Mouse (Mus musculus): ENCODE data around the gene Fxyd3. TPM values are rescaled to one million over a fixed set of nuclear protein-coding genes. Genes with fewer than 3 reads are reported as not detected.
A peak's percentile ranks its signal among the peaks of the same experiment; 100 is the strongest.

The Fxyd3 gene
- total and polyA plus RNA-seq, 2 experiments = 0.46 to 0.50 TPM

DNA sequence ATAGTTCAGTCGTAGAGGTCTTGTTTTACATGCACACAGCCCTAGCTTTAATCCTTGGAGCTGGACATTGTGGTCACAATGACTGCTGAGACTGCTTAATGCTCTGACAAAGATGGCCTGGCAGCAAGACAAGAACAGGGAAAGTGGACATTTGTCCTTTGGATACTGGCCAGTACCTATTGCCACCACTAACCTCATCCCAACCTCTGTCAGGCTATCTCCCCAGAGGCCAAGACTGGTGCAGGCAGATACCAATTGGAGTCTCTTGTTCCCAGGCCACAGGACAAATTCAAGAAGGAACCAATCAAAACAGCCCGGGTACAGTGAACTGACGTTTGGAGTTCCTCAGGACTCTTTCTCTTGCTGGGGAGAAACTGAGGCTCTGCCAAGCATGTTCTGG lies 11.7 kb upstream of the Fxyd3 start:
- Histone ChIP-seq H3K4me1 (ENCODE audit: control insufficient read depth, insufficient read depth, low read length) (peaks cover 26% of the 10 kb centered on the region), H3K27me3 (ENCODE audit: control insufficient read depth, insufficient read depth, low read length) (no peaks in the 10 kb centered on the region), H3K9ac (ENCODE audit: low read depth, low read length) (no peak overlapping the region), H3K36me3 (ENCODE audit: control insufficient read depth, insufficient read depth, low read length) (no peaks in the 10 kb centered on the region), H3K79me2 (ENCODE audit: control insufficient read depth, insufficient read depth, low read length) (no peaks in the 10 kb centered on the region), H3K27ac (replicated peaks; ENCODE audit: insufficient read depth, low read depth, low read length) (peak overlapping the region; percentile 5; the same call in 1 of the 2 replicates), H3K4me3 (ENCODE audit: insufficient read depth, low read depth, low read length) (no peak overlapping the region)
- peak; percentile 94 for DNase-seq (ENCODE audit: extremely low read depth, low read depth, low spot score)
- 26% methylated on average over 3 of the region's 3 CpGs for WGBS
- TF ChIP-seq POLR2A (IDR thresholded peaks at IDR 0.05; ENCODE audit: extremely low read depth, insufficient read depth, low read length) (no peak), CTCF (IDR thresholded peaks at IDR 0.05; ENCODE audit: low read depth, low read length) (no peak)

GRCm38 (mm10) chr7:31087262-31087661 lies 10.8 kb upstream of the Fxyd3 start:
- no peaks in the 10 kb centered on the region for H3K27me3 ChIP-seq (ENCODE audit: control insufficient read depth, insufficient read depth, low read length)
- H3K36me3 ChIP-seq (ENCODE audit: control insufficient read depth, insufficient read depth, low read length) = no peaks in the 10 kb centered on the region
- no peaks in the 10 kb centered on the region for H3K79me2 ChIP-seq (ENCODE audit: control insufficient read depth, insufficient read depth, low read length)
- TF ChIP-seq CTCF (IDR thresholded peaks at IDR 0.05; ENCODE audit: low read depth, low read length) = no peak
- TF ChIP-seq POLR2A (IDR thresholded peaks at IDR 0.05; ENCODE audit: extremely low read depth, insufficient read depth, low read length) = no peak
- no peak overlapping the region for H3K9ac ChIP-seq (ENCODE audit: low read depth, low read length)
- no peak overlapping the region for H3K27ac ChIP-seq (replicated peaks; ENCODE audit: insufficient read depth, low read depth, low read length)
- peaks cover 30% of the 10 kb centered on the region for H3K4me1 ChIP-seq (ENCODE audit: control insufficient read depth, insufficient read depth, low read length)
- no peak for DNase-seq (ENCODE audit: extremely low read depth, low read depth, low spot score)
- 62% methylated on average over 2 of the region's 2 CpGs for WGBS
- H3K4me3 ChIP-seq (ENCODE audit: insufficient read depth, low read depth, low read length) = no peak overlapping the region

GRCm38 (mm10) chr7:31086175-31086755 lies 9.8 kb upstream of the Fxyd3 start:
- WGBS = 96% methylated on average over 9 of the region's 9 CpGs
- no peak overlapping the region for H3K27ac ChIP-seq (replicated peaks; ENCODE audit: insufficient read depth, low read depth, low read length)
- H3K36me3 ChIP-seq (ENCODE audit: control insufficient read depth, insufficient read depth, low read length) = no peaks in the 10 kb centered on the region
- no peaks in the 10 kb centered on the region for H3K27me3 ChIP-seq (ENCODE audit: control insufficient read depth, insufficient read depth, low read length)
- DNase-seq (ENCODE audit: extremely low read depth, low read depth, low spot score) = no peak
- TF ChIP-seq POLR2A (IDR thresholded peaks at IDR 0.05; ENCODE audit: extremely low read depth, insufficient read depth, low read length) (no peak), CTCF (IDR thresholded peaks at IDR 0.05; ENCODE audit: low read depth, low read length) (no peak)
- H3K4me1 ChIP-seq (ENCODE audit: control insufficient read depth, insufficient read depth, low read length) = peaks cover 30% of the 10 kb centered on the region
- H3K79me2 ChIP-seq (ENCODE audit: control insufficient read depth, insufficient read depth, low read length) = no peaks in the 10 kb centered on the region
- no peak overlapping the region for H3K4me3 ChIP-seq (ENCODE audit: insufficient read depth, low read depth, low read length)
- no peak overlapping the region for H3K9ac ChIP-seq (ENCODE audit: low read depth, low read length)

- Histone ChIP-seq H3K27me3 (ENCODE audit: control insufficient read depth, insufficient read depth, low read length) (no peaks in the 10 kb centered on the region), H3K4me3 (ENCODE audit: insufficient read depth, low read depth, low read length) (no peak overlapping the region), H3K36me3 (ENCODE audit: control insufficient read depth, insufficient read depth, low read length) (no peaks in the 10 kb centered on the region), H3K4me1 (ENCODE audit: control insufficient read depth, insufficient read depth, low read length) (peaks cover 33% of the 10 kb centered on the region), H3K9ac (ENCODE audit: low read depth, low read length) (no peak overlapping the region), H3K27ac (replicated peaks; ENCODE audit: insufficient read depth, low read depth, low read length) (0 out of 2 replicates have a peak overlapping the region, but pooled peaks have one; percentile 4), H3K79me2 (ENCODE audit: control insufficient read depth, insufficient read depth, low read length) (no peaks in the 10 kb centered on the region)
- no peak for DNase-seq (ENCODE audit: extremely low read depth, low read depth, low spot score)
- TF ChIP-seq POLR2A (IDR thresholded peaks at IDR 0.05; ENCODE audit: extremely low read depth, insufficient read depth, low read length) (no peak), CTCF (IDR thresholded peaks at IDR 0.05; ENCODE audit: low read depth, low read length) (no peak)
- WGBS = 52% methylated on average over 3 of the region's 3 CpGs
Measured at GRCm38 (mm10) chr7:31085171-31085570, 8.7 kb upstream of the Fxyd3 start.

DNA sequence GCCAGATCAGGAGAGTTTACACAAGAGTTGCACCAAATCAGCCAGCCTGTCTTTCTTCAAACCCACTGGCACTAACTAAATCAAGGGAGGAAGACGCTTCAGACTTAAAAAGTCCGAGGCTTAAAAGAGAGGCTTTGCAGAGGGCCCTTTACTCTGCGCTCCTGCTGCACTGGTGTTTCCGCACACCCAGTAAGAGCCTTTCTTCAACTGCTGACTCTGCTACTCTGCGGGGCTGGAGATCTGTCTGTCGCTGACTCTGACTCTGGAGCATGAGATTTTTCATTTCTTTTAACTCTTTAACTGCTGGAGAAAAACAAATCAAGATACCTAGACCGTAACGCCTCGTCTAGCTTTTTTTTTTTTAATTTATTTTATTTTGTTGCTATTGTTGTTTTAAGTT lies 7.6 kb upstream of the Fxyd3 start:
- no peak overlapping the region for H3K4me3 ChIP-seq (ENCODE audit: insufficient read depth, low read depth, low read length)
- no peak for TF ChIP-seq CTCF (IDR thresholded peaks at IDR 0.05; ENCODE audit: low read depth, low read length)
- no peak for TF ChIP-seq POLR2A (IDR thresholded peaks at IDR 0.05; ENCODE audit: extremely low read depth, insufficient read depth, low read length)
- H3K4me1 ChIP-seq (ENCODE audit: control insufficient read depth, insufficient read depth, low read length) = peaks cover 38% of the 10 kb centered on the region
- H3K9ac ChIP-seq (ENCODE audit: low read depth, low read length) = no peak overlapping the region; the same call in 1 of the 2 replicates
- DNase-seq (ENCODE audit: extremely low read depth, low read depth, low spot score) = peak; percentile 67
- WGBS = 44% methylated on average over 9 of the region's 9 CpGs
- H3K27ac ChIP-seq (replicated peaks; ENCODE audit: insufficient read depth, low read depth, low read length) = peak overlapping the region; percentile 56; the same call in 1 of the 2 replicates
- no peaks in the 10 kb centered on the region for H3K79me2 ChIP-seq (ENCODE audit: control insufficient read depth, insufficient read depth, low read length)
- no peaks in the 10 kb centered on the region for H3K27me3 ChIP-seq (ENCODE audit: control insufficient read depth, insufficient read depth, low read length)
- no peaks in the 10 kb centered on the region for H3K36me3 ChIP-seq (ENCODE audit: control insufficient read depth, insufficient read depth, low read length)

GRCm38 (mm10) chr7:31082831-31083588 lies 6.5 kb upstream of the Fxyd3 start:
- Histone ChIP-seq H3K27me3 (ENCODE audit: control insufficient read depth, insufficient read depth, low read length) (no peaks in the 10 kb centered on the region), H3K4me1 (ENCODE audit: control insufficient read depth, insufficient read depth, low read length) (peaks cover 30% of the 10 kb centered on the region), H3K9ac (ENCODE audit: low read depth, low read length) (no peak overlapping the region), H3K36me3 (ENCODE audit: control insufficient read depth, insufficient read depth, low read length) (no peaks in the 10 kb centered on the region), H3K4me3 (ENCODE audit: insufficient read depth, low read depth, low read length) (no peak overlapping the region), H3K27ac (replicated peaks; ENCODE audit: insufficient read depth, low read depth, low read length) (peak overlapping the region; percentile 56), H3K79me2 (ENCODE audit: control insufficient read depth, insufficient read depth, low read length) (no peaks in the 10 kb centered on the region)
- 37% methylated on average over 14 of the region's 14 CpGs for WGBS
- TF ChIP-seq CTCF (IDR thresholded peaks at IDR 0.05; ENCODE audit: low read depth, low read length) (no peak), POLR2A (IDR thresholded peaks at IDR 0.05; ENCODE audit: extremely low read depth, insufficient read depth, low read length) (no peak)
- DNase-seq (ENCODE audit: extremely low read depth, low read depth, low spot score) = peak; percentile 91

All from liver, adult 2 months (tissue).